10 mouse cellular contexts compared by ENCODE assay signal in the genomic region with DNA sequence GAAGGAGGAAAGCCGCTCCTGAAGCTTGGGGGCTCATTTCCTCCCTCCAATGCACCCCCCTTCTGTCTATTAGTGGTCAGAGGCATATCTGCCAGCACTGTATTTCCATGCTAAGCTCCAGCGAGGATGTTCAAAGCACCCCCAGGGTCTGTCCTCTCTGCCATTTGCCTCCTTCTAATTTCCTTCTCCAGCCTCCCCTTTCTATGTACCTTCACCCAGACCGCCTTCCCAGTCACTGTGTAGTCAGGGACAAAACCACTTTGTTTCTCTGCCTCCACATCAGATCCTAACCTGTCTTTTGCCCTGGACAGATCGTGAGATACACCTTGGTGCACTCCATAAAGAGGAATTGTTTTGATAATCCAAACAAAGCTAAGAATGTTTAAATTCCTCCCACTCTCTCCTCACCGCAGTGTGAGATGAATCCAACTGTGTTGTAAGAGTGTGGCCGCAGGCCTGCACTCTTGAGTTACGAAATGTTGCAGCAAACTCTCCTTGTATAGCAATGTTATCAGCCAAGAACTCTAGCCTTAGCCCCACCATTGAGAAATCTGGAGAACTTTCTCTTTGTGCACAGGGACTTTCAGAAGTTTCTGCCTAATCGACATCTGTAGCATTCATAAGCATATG. TPM values are rescaled to one million over a fixed set of nuclear protein-coding genes. Genes with fewer than 3 reads are reported as not detected.
DNase-seq lines count a peak whose midpoint lies in the region; ATAC-seq and TF ChIP-seq lines count a peak whose summit lies in the region.
"Had no signal": no experiment of that assay in that cellular context is flagged by ENCODE, and none has a peak within 500 bp of the region (broad histone marks: within the 10 kb centered on the region; RNA-seq: fewer than 3 reads in every experiment).

No protein-coding gene starts in this region.

- 65% methylated on average over 8 of the region's 8 CpGs for WGBS in heart, embryonic 14.5 days
- WGBS in lung, adult 2 months = 29% methylated on average over 8 of the region's 8 CpGs

- no peaks in the 10 kb centered on the region for H3K36me3 ChIP-seq in heart, embryonic 14.5 days (ENCODE audit: control insufficient read depth, insufficient read depth, low read length)

- ATAC-seq in heart, embryonic 14.5 days (ENCODE audit: insufficient number of reproducible peaks, insufficient read depth, low FRiP score, low read depth) = no peak

- H3K4me3 ChIP-seq in heart, embryonic 14.5 days (ENCODE audit: control insufficient read depth in 1 of 2, insufficient read depth in 1 of 2, low read depth in 1 of 2, low read length in 2 of 2) = no peak overlapping the region
- H3K4me3 ChIP-seq in lung, adult 2 months (replicated peaks; ENCODE audit: extremely low read depth, low read depth, low read length) = no peak overlapping the region

- intact Hi-C loops in left cerebral cortex, postnatal 36 days (cut with DNase I) = loop anchor here (2.0 kb wide), 1 partner anchor 329 kb away; no protein-coding TSS in a partner anchor

- peak overlapping the region; percentile 59; the same call in 1 of the 2 replicates for H3K4me2 ChIP-seq in heart, embryonic 14.5 days (ENCODE audit: low read length)
- H3K4me2 ChIP-seq: hindbrain, embryonic 14.5 days had no signal

- no peaks in the 10 kb centered on the region for H3K27me3 ChIP-seq in heart, embryonic 14.5 days (ENCODE audit: control insufficient read depth, insufficient read depth, low read length)

- no peak for TF ChIP-seq CTCF in lung, adult 2 months (IDR thresholded peaks at IDR 0.05; ENCODE audit: insufficient read depth, low read length)

- no peaks in the 10 kb centered on the region for H3K9me3 ChIP-seq in heart, embryonic 14.5 days (ENCODE audit: control insufficient read depth, low read length)

- no peak for TF ChIP-seq POLR2A in lung, adult 2 months (IDR thresholded peaks at IDR 0.05; ENCODE audit: borderline replicate concordance, extremely low read depth, low read depth, low read length)

- DNase-seq in 3134 (ENCODE audit: extremely low read depth, insufficient read length, low spot score) (peak; percentile 16), adipocyte (ENCODE audit: low spot score) (peak; percentile 84)
- peak; percentile 33 for DNase-seq in lung, adult 2 months
- DNase-seq in left cerebral cortex, postnatal 36 days (ENCODE audit: low spot score in 2 of 2) = no peak
- DNase-seq in left cerebral cortex, adult 9 months (ENCODE audit: low spot score in 2 of 2) = no peak
- no peak for DNase-seq in frontal cortex, postnatal 36 days (ENCODE audit: low spot score in 2 of 2)
- DNase-seq in left cerebral cortex, adult 18-20 months (ENCODE audit: low spot score in 2 of 2) = no peak

- H3K27ac ChIP-seq in heart, embryonic 14.5 days (replicated peaks in 1 of 2; ENCODE audit: control insufficient read depth in 1 of 2, insufficient read depth in 1 of 2, low read depth in 2 of 2, low read length in 2 of 2) = 0 out of 4 replicates have a peak overlapping the region, but pooled peaks of 1 of the 2 experiments have one; percentile 19
- H3K27ac ChIP-seq: hindbrain, embryonic 14.5 days; macrophage had no signal

- H3K4me1 ChIP-seq in heart, embryonic 14.5 days (ENCODE audit: control insufficient read depth in 2 of 2, insufficient read depth in 2 of 2, low read length in 2 of 2) = peaks cover 13 to 23% of the 10 kb centered on the region in 2 experiments
- peaks cover 9% of the 10 kb centered on the region for H3K4me1 ChIP-seq in lung, adult 2 months (ENCODE audit: control insufficient read depth, insufficient read depth, low read length)

- peak overlapping the region; percentile 12; the same call in 1 of the 2 replicates for H3K9ac ChIP-seq in heart, embryonic 14.5 days (ENCODE audit: low read length)
- H3K9ac ChIP-seq: hindbrain, embryonic 14.5 days had no signal

RNA-seq across cellular contexts. Expression of a gene that starts 27.3 kb away (rescaled TPM):
- polyA plus RNA-seq in heart, embryonic 14.5 days (2014; fragmentation: Nextera tagmentation; extraction: Ambion mirVana) = 24.8 and 25.0 TPM in 2 replicates
- 1.6 and 1.9 TPM in 2 replicates for polyA plus RNA-seq in lung, adult 2 months (2012; rRNA removed)
- 10 to 100 TPM in 1 of 2 experiments, 1 to 10 TPM in 1; 9.7 to 15.1 TPM for total RNA-seq in left cerebral cortex, postnatal 36 days (2021)
- total RNA-seq in left cerebral cortex, adult 18-20 months (2021) = 10 to 100 TPM; 12.4 to 15.4 TPM

Comparison
In these comparisons a context has a peak if more than half of its experiments do, and no peak if none do; other contexts are left out.
1. DNase-seq: peak in 3134 (single experiment), adipocyte (single experiment) and lung, adult 2 months (single experiment); none in left cerebral cortex, postnatal 36 days (0 of 2), left cerebral cortex, adult 9 months (0 of 2), frontal cortex, postnatal 36 days (0 of 2) and left cerebral cortex, adult 18-20 months (0 of 2).